Mouse (Mus musculus): ENCODE data around the gene Tsc22d3.

Tsc22d3 gene

GRCm38 (mm10) chrX:140600410-140601109 lies at the start of gene Tsc22d3:
TSS of gene Tsc22d3 (minus strand) at chrX:140600659.
- DNase-seq (ENCODE audit: inconsistent ontology term), result peak; percentile 47

- DNase-seq (ENCODE audit: inconsistent ontology term), result no peak
These were observed 39.1 kb upstream of the Tsc22d3 start for GRCm38 (mm10) chrX:140639592-140639991.

- DNase-seq (ENCODE audit: inconsistent ontology term), result no peak
These were observed 37.6 kb upstream of the Tsc22d3 start for GRCm38 (mm10) chrX:140638028-140638427.

- no peak for DNase-seq (ENCODE audit: inconsistent ontology term)
These were observed 24.6 kb upstream of the Tsc22d3 start for GRCm38 (mm10) chrX:140624875-140625594.

GRCm38 (mm10) chrX:140609938-140610337 lies 9.5 kb upstream of the Tsc22d3 start:
- no peak for DNase-seq (ENCODE audit: inconsistent ontology term)

GRCm38 (mm10) chrX:140601884-140602283 lies 1.4 kb upstream of the Tsc22d3 start:
- no peak for DNase-seq (ENCODE audit: inconsistent ontology term)

GRCm38 (mm10) chrX:140601311-140601710 lies 852 bp upstream of the Tsc22d3 start:
- no peak for DNase-seq (ENCODE audit: inconsistent ontology term)

- no peak for DNase-seq (ENCODE audit: inconsistent ontology term)
These were observed 674 bp downstream of the Tsc22d3 start for GRCm38 (mm10) chrX:140599561-140600409.

- DNase-seq (ENCODE audit: inconsistent ontology term), result peak; percentile 46
These were observed 1.5 kb downstream of the Tsc22d3 start for GRCm38 (mm10) chrX:140598850-140599560.

- no peak for DNase-seq (ENCODE audit: inconsistent ontology term)
These were observed 2.1 kb downstream of the Tsc22d3 start for GRCm38 (mm10) chrX:140598194-140598849.

DNA sequence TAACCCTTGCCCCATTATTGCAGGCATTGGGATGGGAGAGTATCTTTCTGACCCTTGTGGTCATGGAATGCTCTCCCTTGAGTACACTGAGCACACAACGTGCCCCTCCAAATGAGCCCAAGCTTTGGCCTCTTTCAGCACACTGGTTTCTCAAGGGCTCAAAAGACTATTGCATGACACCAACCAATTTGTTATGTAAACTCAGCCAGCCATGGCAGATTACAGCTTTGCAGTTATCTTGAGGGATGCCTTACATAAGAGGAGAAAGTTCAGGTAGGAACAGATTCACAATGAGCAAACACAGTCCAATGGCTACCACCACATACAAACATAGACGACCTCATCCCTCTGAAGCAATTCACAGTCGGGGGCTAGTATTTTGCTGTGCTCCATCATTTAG lies 9.3 kb downstream of the Tsc22d3 start:
- no peak for DNase-seq (ENCODE audit: inconsistent ontology term)

DNA sequence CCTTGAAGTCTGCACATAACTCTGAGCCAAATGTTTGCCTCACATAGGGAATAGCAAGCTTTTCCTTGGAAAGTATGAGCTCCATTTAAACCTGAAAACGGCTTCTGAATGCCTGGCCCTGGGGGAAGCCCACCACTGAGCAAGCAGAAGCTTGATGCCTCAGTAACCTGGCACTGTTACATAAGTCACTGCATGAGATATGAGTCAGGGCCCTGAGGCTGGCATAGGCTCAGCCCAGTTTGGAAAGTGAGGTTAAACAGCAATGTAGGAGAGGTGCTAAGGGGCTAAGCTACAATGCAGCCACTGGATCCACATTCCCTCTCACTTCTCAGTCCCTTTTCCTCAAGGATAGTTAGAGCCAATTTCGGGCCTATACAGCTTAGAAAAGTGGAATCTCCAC lies 10.3 kb downstream of the Tsc22d3 start:
- no peak for DNase-seq (ENCODE audit: inconsistent ontology term)

GRCm38 (mm10) chrX:140589194-140589751 lies 11.2 kb downstream of the Tsc22d3 start:
- no peak for DNase-seq (ENCODE audit: inconsistent ontology term)

DNA sequence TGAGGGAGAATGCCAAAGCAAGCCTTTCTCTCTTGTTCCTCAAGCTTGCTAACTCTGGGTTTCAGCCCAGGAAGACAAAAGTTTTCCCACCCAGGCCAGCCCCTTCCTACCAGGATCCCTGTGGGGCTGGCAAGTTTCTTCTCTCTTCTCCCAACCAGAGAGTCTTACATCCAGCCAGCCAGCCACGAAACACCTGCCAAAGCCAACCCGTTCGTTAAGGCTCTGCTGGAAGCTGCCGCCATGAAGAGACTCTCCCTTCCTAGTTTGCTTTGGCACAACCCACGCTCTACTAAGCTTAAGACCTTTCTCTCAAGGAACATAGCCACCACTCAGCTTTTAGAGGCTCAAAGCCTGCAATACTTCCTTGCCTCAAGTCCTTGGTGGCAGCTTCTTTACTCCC lies 11.9 kb downstream of the Tsc22d3 start:
- no peak for DNase-seq (ENCODE audit: inconsistent ontology term)

GRCm38 (mm10) chrX:140580416-140580815 lies 20.0 kb downstream of the Tsc22d3 start:
- no peak for DNase-seq (ENCODE audit: inconsistent ontology term)

DNA sequence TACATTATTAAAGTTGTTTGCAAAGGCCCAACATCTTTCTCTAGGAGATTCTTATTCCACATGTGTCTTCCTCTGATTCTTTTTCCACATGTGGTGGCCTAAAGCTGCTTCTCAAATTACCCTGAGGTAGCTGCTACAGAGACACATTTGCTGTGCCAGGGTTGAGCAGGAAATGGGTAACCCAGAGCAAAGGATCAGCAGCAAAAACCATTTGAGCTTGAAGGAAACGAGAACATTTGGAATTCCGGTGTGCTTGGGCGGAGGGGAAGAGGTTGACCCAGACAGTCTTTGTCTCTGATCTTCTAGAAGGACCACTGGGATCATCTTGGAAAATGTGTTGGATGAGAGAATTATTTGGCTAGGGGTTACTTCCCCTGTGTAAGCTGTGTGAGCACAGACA lies 24.8 kb downstream of the Tsc22d3 start:
- DNase-seq (ENCODE audit: inconsistent ontology term), result no peak

- DNase-seq (ENCODE audit: inconsistent ontology term), result no peak
These were observed 25.3 kb downstream of the Tsc22d3 start for GRCm38 (mm10) chrX:140575200-140575599.

- peak; percentile 85 for DNase-seq (ENCODE audit: inconsistent ontology term)
These were observed 27.6 kb downstream of the Tsc22d3 start for GRCm38 (mm10) chrX:140572702-140573338.

- DNase-seq (ENCODE audit: inconsistent ontology term), result no peak
These were observed 30.9 kb downstream of the Tsc22d3 start for GRCm38 (mm10) chrX:140569595-140569994.

DNA sequence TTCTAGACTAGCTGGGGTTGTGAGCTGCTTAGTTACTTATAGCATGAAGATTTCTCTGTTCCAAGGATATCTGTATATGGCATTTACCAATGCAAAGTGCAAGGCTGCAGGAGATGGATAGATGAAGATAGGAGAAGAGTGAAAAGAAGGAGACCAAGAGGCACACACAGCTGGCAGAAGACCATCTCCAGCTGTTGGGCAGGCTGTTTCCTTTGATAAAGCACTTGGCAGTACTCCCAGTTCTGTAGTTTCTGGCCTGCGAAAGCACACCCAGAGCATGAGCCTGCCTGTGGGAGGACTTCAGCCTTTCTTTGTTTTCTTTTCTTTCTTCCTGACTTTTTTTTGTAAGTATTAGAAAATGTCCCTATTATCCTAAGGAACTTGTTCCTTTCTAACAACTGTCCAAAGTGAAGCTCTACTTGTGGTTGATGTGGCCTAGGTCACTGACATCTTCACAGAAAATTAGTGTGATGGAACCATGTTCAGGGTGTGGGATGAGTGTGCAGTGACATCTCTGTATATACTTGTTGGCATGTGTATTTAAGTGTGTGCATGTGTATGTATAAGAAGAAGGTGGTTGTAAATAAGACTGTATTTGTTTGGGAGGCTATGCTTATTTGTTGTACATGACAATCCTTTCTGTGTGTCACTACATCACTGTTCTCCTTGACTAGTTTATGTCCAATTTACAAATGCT lies 32.6 kb downstream of the Tsc22d3 start:
- no peak for DNase-seq (ENCODE audit: inconsistent ontology term)
